Mouse (Mus musculus) G1E (cell line): Measurements from ENCODE around the gene Proca1.

ENCODE experiments used
- CTCF ChIP-seq: IDR thresholded peaks from 2 replicates; pipeline ENCODE4 v1.5.1; 2012; ENCODE audit warnings: low read depth, low read length, inconsistent platforms, mixed read lengths
- GATA1 ChIP-seq: IDR thresholded peaks from 2 replicates; pipeline ENCODE4 v1.6.1; 2012; ENCODE audit warnings: borderline replicate concordance, low read length, inconsistent platforms, mixed read lengths
- GATA2 ChIP-seq: IDR thresholded peaks from 2 replicates; pipeline ENCODE4 v1.6.1; 2012; ENCODE audit warnings: low read depth, low read length, inconsistent platforms, borderline replicate concordance
- POLR2AphosphoS5 ChIP-seq: IDR thresholded peaks from 2 replicates; pipeline ENCODE4 v1.6.1; 2012; ENCODE audit warnings: low read depth, low read length, inconsistent platforms; ENCODE audit not compliant: insufficient replicate concordance
- TAL1 ChIP-seq: conservative IDR thresholded peaks from 2 replicates; pipeline ENCODE4 v1.6.1; 2012; ENCODE audit warnings: low read depth, low read length, inconsistent platforms, mixed read lengths

DNA sequence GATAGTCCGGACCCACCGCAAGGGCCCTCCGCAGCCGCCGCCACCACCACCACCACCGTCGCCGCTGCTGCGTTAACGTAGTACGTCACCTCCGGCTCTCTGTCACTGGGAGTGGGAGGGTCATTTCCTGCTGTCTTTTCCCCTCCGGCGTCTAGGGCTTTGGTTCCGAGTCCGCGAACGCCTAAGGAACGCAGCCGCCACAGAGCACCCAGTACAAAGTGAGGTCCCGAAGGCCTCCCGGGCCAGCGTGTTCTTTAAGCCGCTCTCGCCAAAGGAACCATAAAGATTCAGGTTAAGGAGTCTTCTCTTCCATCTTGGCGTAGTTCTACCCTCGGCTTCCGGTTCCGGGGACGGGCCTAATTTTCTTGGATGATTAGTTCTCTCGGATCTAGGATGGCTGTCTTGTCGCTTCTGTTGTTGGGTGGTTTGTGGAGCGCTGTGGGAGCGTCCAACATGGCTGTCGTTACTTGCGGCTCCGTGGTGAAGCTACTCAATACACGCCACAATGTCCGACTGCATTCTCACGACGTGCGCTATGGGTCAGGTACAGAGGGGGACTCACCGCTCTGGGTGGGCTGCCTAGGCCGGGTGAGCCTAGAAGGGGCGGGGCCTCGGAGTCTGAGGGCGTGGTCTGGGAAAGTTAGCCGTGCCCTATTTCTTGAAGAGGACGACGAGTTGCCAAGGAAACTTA is 52.6 kb downstream of the Proca1 start, which contains the start of the genes Sdf2 and Supt6:
- TF ChIP-seq POLR2AphosphoS5 (no peak), CTCF (no peak), TAL1 (no peak), GATA1 (no peak), GATA2 (no peak)
